Mouse (Mus musculus): Measurements from ENCODE around the gene Il10.

Il10 gene

GRCm38 (mm10) chr1:131048946-131049345, 29.3 kb downstream of the Il10 start:
- no peak for DNase-seq (ENCODE audit: low spot score in 2 of 2)

GRCm38 (mm10) chr1:131049361-131049806, 29.7 kb downstream of the Il10 start:
- DNase-seq (ENCODE audit: low spot score in 2 of 2): peak in 1 of 2 experiments; percentile 17

- DNase-seq (ENCODE audit: low spot score in 2 of 2): no peak
Observed at GRCm38 (mm10) chr1:131050011-131050410, 30.4 kb downstream of the Il10 start.

- no peak for DNase-seq (ENCODE audit: low spot score in 2 of 2)
Observed at GRCm38 (mm10) chr1:131050617-131051016, 31.0 kb downstream of the Il10 start.

- no peak for DNase-seq (ENCODE audit: low spot score in 2 of 2)
Observed at GRCm38 (mm10) chr1:131051073-131051472, 31.4 kb downstream of the Il10 start.

- peak; percentile 48 to 61 for DNase-seq (ENCODE audit: low spot score in 2 of 2)
Observed at GRCm38 (mm10) chr1:131053239-131053638, 33.6 kb downstream of the Il10 start.

- DNase-seq (ENCODE audit: low spot score in 2 of 2): no peak
Observed at GRCm38 (mm10) chr1:131053656-131054055, 34.0 kb downstream of the Il10 start.

- no peak for DNase-seq (ENCODE audit: low spot score in 2 of 2)
Observed at GRCm38 (mm10) chr1:131054251-131054650, 34.6 kb downstream of the Il10 start.

- DNase-seq (ENCODE audit: low spot score in 2 of 2): no peak
Observed at GRCm38 (mm10) chr1:131058431-131058830, 38.8 kb downstream of the Il10 start.

GRCm38 (mm10) chr1:131059411-131059810, 39.8 kb downstream of the Il10 start:
- DNase-seq (ENCODE audit: low spot score in 2 of 2): no peak

- DNase-seq (ENCODE audit: low spot score in 2 of 2): no peak
Observed at GRCm38 (mm10) chr1:131059841-131060240, 40.2 kb downstream of the Il10 start.

GRCm38 (mm10) chr1:131060290-131061253, 40.9 kb downstream of the Il10 start:
- DNase-seq (ENCODE audit: low spot score in 2 of 2): peak; percentile 38 to 63

- no peak for DNase-seq (ENCODE audit: low spot score in 2 of 2)
Observed at GRCm38 (mm10) chr1:131061740-131062254, 42.2 kb downstream of the Il10 start.

- DNase-seq (ENCODE audit: low spot score in 2 of 2): no peak
Observed at GRCm38 (mm10) chr1:131062821-131063220, 43.2 kb downstream of the Il10 start.

GRCm38 (mm10) chr1:131064202-131064601, 44.6 kb downstream of the Il10 start:
- DNase-seq (ENCODE audit: low spot score in 2 of 2): no peak

GRCm38 (mm10) chr1:131068011-131068727, 48.5 kb downstream of the Il10 start:
- no peak for DNase-seq (ENCODE audit: low spot score in 2 of 2)

GRCm38 (mm10) chr1:131069010-131069409, 49.4 kb downstream of the Il10 start:
- DNase-seq (ENCODE audit: low spot score in 2 of 2): no peak

- DNase-seq (ENCODE audit: low spot score in 2 of 2): no peak
Observed at GRCm38 (mm10) chr1:131072376-131072990, 52.8 kb downstream of the Il10 start.

GRCm38 (mm10) chr1:131074524-131074938, 54.9 kb downstream of the Il10 start:
- no peak for DNase-seq (ENCODE audit: low spot score in 2 of 2)

Measured in natural killer cell, adult 2 months (primary cell).